In genomic region chr7:35819486-35819885, GRCm38 (mm10) we compare ENCODE assay signal across 14 mouse cellular contexts. TPM values are rescaled to one million over a fixed set of nuclear protein-coding genes. Genes with fewer than 3 reads are reported as not detected.
DNase-seq lines count a peak whose midpoint lies in the region; ATAC-seq and TF ChIP-seq lines count a peak whose summit lies in the region.
"Had no signal": no experiment of that assay in that cellular context is flagged by ENCODE, and none has a peak within 500 bp of the region (broad histone marks: within the 10 kb centered on the region; RNA-seq: fewer than 3 reads in every experiment).

No protein-coding gene starts in this region.

- no peak overlapping the region for H3K9ac ChIP-seq in lung, postnatal 0 days (replicated peaks; ENCODE audit: low read depth)
- H3K9ac ChIP-seq: heart, embryonic 15.5 days; liver, embryonic 13.5 days had no signal

- peak; percentile 38 to 46 for DNase-seq in heart, postnatal 10 days
- no peak for DNase-seq in heart, adult 18-20 months
- peak; percentile 34 for DNase-seq in Muller cell, postnatal 12 days (ENCODE audit: inconsistent ontology term)
- DNase-seq in gastrocnemius, postnatal 14 days, result peak; percentile 55
- DNase-seq in lung, postnatal 0 days (ENCODE audit: low spot score), result peak; percentile 43
- no peak for DNase-seq in frontal cortex, postnatal 36 days (ENCODE audit: low spot score in 2 of 2)
- DNase-seq in urinary bladder, postnatal 14 days (ENCODE audit: low spot score), result no peak
- DNase-seq in layer of hippocampus, adult 9-11 months, result no peak
- DNase-seq: cerebellum, postnatal 10 days; left cerebral cortex, postnatal 4 days; liver, embryonic 13.5 days; thymus, adult 18-20 months had no signal

- H3K4me3 ChIP-seq in lung, postnatal 0 days (ENCODE audit: low read depth, low read length), result no peak overlapping the region
- H3K4me3 ChIP-seq: heart, embryonic 15.5 days; liver, embryonic 13.5 days had no signal

- intact Hi-C loops in heart, postnatal 10 days (cut with DNase I), result no loop called here
- intact Hi-C loops in gastrocnemius, postnatal 14 days (cut with DNase I; ENCODE audit: low total_unique reads), result no loop called here

- no peak overlapping the region for H3K4me2 ChIP-seq in lung, postnatal 0 days (replicated peaks; ENCODE audit: low read depth, low read length)
- H3K4me2 ChIP-seq: heart, embryonic 15.5 days; liver, embryonic 13.5 days had no signal

- WGBS in lung, postnatal 0 days, result 48% methylated on average over 4 of the region's 4 CpGs

- no peaks in the 10 kb centered on the region for H3K36me3 ChIP-seq in lung, postnatal 0 days (ENCODE audit: insufficient read depth, low read length)
- H3K36me3 ChIP-seq: heart, embryonic 15.5 days; liver, embryonic 13.5 days had no signal

- no peaks in the 10 kb centered on the region for H3K27me3 ChIP-seq in lung, postnatal 0 days (replicated peaks; ENCODE audit: insufficient read depth, low read length)
- H3K27me3 ChIP-seq: heart, embryonic 15.5 days; liver, embryonic 13.5 days had no signal

- TF ChIP-seq CTCF in lung, postnatal 0 days (IDR thresholded peaks at IDR 0.05), result no peak

- no peaks in the 10 kb centered on the region for H3K9me3 ChIP-seq in lung, postnatal 0 days (ENCODE audit: low read length)
- H3K9me3 ChIP-seq: heart, embryonic 15.5 days; liver, embryonic 13.5 days had no signal

- H3K27ac ChIP-seq in lung, postnatal 0 days (ENCODE audit: low read length), result no peak overlapping the region
- H3K27ac ChIP-seq: heart, embryonic 15.5 days; hindbrain, postnatal 0 days; liver, embryonic 13.5 days had no signal

- no peaks in the 10 kb centered on the region; the same call in 1 of the 2 replicates for H3K4me1 ChIP-seq in lung, postnatal 0 days (ENCODE audit: insufficient read depth, low read depth, low read length)
- H3K4me1 ChIP-seq: heart, embryonic 15.5 days; liver, embryonic 13.5 days had no signal

- no peak for TF ChIP-seq EP300 in lung, postnatal 0 days (IDR thresholded peaks at IDR 0.05)

- peak; percentile 43; the same call in 1 of the 2 replicates for ATAC-seq in lung, postnatal 0 days
- ATAC-seq: hindbrain, postnatal 0 days had no signal

RNA-seq across cellular contexts. Expression of gene Zfp507, which starts 16.7 kb away (rescaled TPM):
- total RNA-seq in heart, postnatal 10 days (2021), result 10 to 100 TPM; 19.4 to 21.5 TPM
- 10 to 100 TPM; 13.0 to 13.9 TPM for total RNA-seq in heart, adult 18-20 months (2021)
- total RNA-seq in gastrocnemius, postnatal 14 days (2021), result 10 to 100 TPM; 15.2 to 16.7 TPM
- polyA plus RNA-seq in lung, postnatal 0 days (2015; fragmentation: Nextera tagmentation; extraction: Ambion mirVana), result 6.9 and 10.1 TPM in 2 replicates

Comparison
In these comparisons a context has a peak if more than half of its experiments do, and no peak if none do; other contexts are left out.
1. DNase-seq: peak in heart, postnatal 10 days (2 of 2), Muller cell, postnatal 12 days (single experiment), gastrocnemius, postnatal 14 days (single experiment) and lung, postnatal 0 days (single experiment); none in heart, adult 18-20 months (0 of 2), frontal cortex, postnatal 36 days (0 of 2), urinary bladder, postnatal 14 days (single experiment) and layer of hippocampus, adult 9-11 months (single experiment).